Mouse (Mus musculus): ENCODE measurements around the gene Aplnr. TPM values are rescaled to one million over a fixed set of nuclear protein-coding genes. Genes with fewer than 3 reads are reported as not detected.

Gene Aplnr
- 8.9 and 9.7 TPM in 2 replicates for polyA plus RNA-seq (2014; fragmentation: Nextera tagmentation; extraction: Ambion mirVana)

DNA sequence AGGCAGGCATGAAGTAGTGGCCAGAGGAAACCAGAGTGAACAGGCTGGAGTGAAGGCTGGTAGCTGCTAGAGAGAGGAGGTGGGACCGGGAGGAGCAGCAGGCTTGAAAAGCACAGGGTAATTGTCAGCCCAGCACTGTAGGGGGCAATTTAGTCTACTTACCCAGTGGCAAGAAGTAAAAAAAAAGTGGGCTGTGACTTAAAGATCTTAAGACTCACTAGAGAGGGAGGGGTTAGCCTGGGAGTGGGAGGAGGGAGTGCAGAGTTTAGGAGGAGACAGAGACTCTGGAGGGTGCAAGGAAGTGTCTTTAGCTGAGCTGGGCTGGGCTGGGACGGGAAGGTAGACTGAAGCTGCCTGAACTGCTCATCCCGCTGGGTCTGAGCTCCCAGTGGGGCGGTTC, at the start of gene Aplnr:
Aplnr (plus strand) TSS at position 137 of the 400 bp plus-strand sequence.
- WGBS (ENCODE audit: insufficient replicate concordance), result 13% methylated on average over 4 of the region's 4 CpGs
- ATAC-seq (replicated peaks; ENCODE audit: insufficient number of reproducible peaks, low FRiP score, low TSS enrichment), result no peak
- Histone ChIP-seq H3K9ac (ENCODE audit: low read depth, low read length) (no peak within 1 kb of the TSS), H3K27me3 (ENCODE audit: control insufficient read depth, insufficient read depth, low read length) (peaks cover 3% of the 10 kb centered on the region; the same call in 1 of the 2 replicates), H3K4me3 (ENCODE audit: low read depth, low read length) (no peak within 1 kb of the TSS), H3K4me2 (no peak within 1 kb of the TSS), H3K27ac (ENCODE audit: low read depth, low read length) (no peak within 1 kb of the TSS), H3K4me1 (ENCODE audit: control insufficient read depth, insufficient read depth, low read length) (peaks cover 22% of the 10 kb centered on the region), H3K36me3 (ENCODE audit: control insufficient read depth, insufficient read depth, low read length) (no peaks in the 10 kb centered on the region), H3K9me3 (replicated peaks; ENCODE audit: control insufficient read depth, low read length) (no peaks in the 10 kb centered on the region)

DNA sequence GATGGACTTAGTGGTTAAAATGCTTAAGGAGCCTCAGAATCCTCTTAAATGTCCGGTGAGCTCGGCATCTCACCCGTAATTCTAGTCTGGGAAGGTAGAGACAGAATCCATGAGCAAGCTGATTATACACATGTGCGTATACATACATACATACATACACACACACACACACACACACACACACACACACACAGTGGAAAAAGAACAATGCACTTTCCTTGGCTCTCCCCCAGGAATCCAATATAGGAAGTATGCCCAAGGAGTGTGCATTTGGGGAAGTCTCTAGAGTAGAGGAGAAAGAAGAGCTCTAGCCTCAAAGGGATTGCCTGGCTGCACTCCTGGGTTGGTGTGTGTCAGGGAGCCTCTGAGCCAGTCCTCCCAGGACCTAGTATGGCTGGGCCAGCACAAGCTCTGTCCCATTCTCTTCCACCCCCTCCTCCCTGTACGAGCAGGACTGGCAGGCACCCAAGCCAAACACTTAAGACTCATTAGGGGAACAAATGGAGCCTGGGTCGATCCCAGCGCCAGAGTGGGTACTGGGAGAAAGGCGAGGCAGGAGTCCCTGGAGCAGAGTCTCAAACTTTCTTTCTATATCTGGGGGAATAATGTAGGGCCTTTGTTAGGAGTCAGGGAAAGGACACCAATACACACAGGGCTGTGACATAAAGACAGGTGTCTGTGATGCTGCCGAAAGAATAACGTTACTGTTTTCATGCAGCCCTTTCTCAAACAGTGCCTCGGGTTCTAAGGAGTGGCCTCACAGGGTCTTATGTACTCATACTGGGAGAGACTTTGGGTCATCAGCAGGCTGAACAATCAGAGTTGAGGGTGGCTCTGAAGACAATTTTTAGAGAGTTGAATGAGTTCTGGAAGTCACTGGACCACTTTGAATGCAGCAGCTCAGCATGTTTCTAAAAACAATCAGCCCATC, 47.0 kb upstream of the Aplnr start:
- no peaks in the 10 kb centered on the region for H3K4me1 ChIP-seq (ENCODE audit: control insufficient read depth, insufficient read depth, low read length)

DNA sequence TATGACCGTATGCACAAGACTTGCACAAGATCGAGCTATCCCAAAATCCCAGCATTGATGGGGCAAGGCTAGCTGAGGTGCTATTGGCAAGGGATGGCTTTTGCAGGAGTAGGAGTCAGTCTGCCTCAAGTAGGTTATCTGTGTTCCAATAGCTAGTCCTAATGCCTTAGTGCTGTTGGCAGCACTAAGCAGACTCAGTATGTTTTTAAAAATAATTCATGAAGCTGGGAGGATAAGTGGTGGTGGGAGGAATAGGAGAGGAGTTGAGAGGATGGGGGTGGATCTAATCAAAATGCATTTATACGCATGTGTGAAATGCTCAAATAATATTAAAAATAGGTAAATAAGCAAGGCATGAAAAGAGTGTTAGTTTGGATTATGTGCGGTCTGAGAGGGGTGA, 44.7 kb upstream of the Aplnr start:
- no peak overlapping the region for H3K4me2 ChIP-seq
- no peaks in the 10 kb centered on the region for H3K4me1 ChIP-seq (ENCODE audit: control insufficient read depth, insufficient read depth, low read length)
- no peaks in the 10 kb centered on the region for H3K9me3 ChIP-seq (replicated peaks; ENCODE audit: control insufficient read depth, low read length)
- H3K9ac ChIP-seq (ENCODE audit: low read depth, low read length), result no peak overlapping the region
- no peak for ATAC-seq (replicated peaks; ENCODE audit: insufficient number of reproducible peaks, low FRiP score, low TSS enrichment)
- 82% methylated on average over 4 of the region's 4 CpGs for WGBS (ENCODE audit: insufficient replicate concordance)
- no peaks in the 10 kb centered on the region for H3K36me3 ChIP-seq (ENCODE audit: control insufficient read depth, insufficient read depth, low read length)
- no peak overlapping the region for H3K27ac ChIP-seq (ENCODE audit: low read depth, low read length)
- H3K4me3 ChIP-seq (ENCODE audit: low read depth, low read length), result no peak overlapping the region
- H3K27me3 ChIP-seq (ENCODE audit: control insufficient read depth, insufficient read depth, low read length), result no peaks in the 10 kb centered on the region

More for the DNA sequence above, 47.0 kb upstream of the Aplnr start:
- no peak; the same call in 1 of the 2 replicates for ATAC-seq (replicated peaks; ENCODE audit: insufficient number of reproducible peaks, low FRiP score, low TSS enrichment)
- H3K27ac ChIP-seq (ENCODE audit: low read depth, low read length), result no peak overlapping the region
- H3K36me3 ChIP-seq (ENCODE audit: control insufficient read depth, insufficient read depth, low read length), result no peaks in the 10 kb centered on the region
- no peak overlapping the region for H3K9ac ChIP-seq (ENCODE audit: low read depth, low read length)
- H3K27me3 ChIP-seq (ENCODE audit: control insufficient read depth, insufficient read depth, low read length), result no peaks in the 10 kb centered on the region
- H3K4me2 ChIP-seq, result no peak overlapping the region
- H3K9me3 ChIP-seq (replicated peaks; ENCODE audit: control insufficient read depth, low read length), result no peaks in the 10 kb centered on the region
- no peak overlapping the region for H3K4me3 ChIP-seq (ENCODE audit: low read depth, low read length)
- 58% methylated on average over 11 of the region's 11 CpGs for WGBS (ENCODE audit: insufficient replicate concordance)

DNA sequence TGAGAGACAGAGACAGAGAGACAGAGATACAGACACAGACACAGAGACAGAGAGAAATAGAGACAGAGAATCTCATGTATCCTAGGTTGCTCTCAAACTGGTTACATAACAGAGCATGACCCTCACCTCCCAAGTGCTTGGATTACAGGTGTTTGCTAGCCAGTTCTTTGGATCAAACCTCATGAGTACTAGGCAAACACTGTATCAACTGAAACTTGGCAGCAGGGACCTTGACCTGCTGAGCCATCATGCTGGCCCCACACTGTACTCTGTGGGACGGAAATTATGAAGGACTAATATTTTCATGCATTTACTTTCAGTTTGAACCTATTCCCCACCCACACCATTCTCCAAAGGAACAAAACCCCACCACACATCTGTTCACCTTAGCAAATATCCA, 42.6 kb upstream of the Aplnr start:
- Histone ChIP-seq H3K36me3 (ENCODE audit: control insufficient read depth, insufficient read depth, low read length) (no peaks in the 10 kb centered on the region), H3K27me3 (ENCODE audit: control insufficient read depth, insufficient read depth, low read length) (no peaks in the 10 kb centered on the region), H3K4me2 (no peak overlapping the region), H3K4me1 (ENCODE audit: control insufficient read depth, insufficient read depth, low read length) (no peaks in the 10 kb centered on the region), H3K27ac (ENCODE audit: low read depth, low read length) (no peak overlapping the region), H3K9me3 (replicated peaks; ENCODE audit: control insufficient read depth, low read length) (no peaks in the 10 kb centered on the region), H3K4me3 (ENCODE audit: low read depth, low read length) (no peak overlapping the region), H3K9ac (ENCODE audit: low read depth, low read length) (no peak overlapping the region)
- 74% methylated on average over 1 of the region's 1 CpGs for WGBS (ENCODE audit: insufficient replicate concordance)
- no peak for ATAC-seq (replicated peaks; ENCODE audit: insufficient number of reproducible peaks, low FRiP score, low TSS enrichment)

DNA sequence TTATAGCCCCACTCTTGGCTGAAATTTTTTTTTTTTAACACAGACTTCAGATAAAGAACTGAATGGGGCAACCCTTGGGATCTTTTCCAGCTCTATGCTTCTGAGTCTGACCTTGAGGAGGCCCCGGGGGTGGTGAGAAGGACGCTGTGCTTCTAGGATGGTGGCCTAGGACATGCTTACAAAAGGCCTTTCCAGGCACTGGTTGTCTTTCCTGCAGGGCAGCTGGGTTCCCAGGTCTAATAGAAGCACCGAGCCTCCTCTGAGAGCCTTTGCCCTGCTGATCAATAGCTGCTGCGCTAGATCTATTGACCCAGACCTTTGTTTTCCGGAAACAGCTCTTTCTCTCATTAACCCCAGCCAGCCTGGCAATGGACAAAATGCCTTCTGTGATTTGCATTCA, 40.1 kb upstream of the Aplnr start:
- H3K27me3 ChIP-seq (ENCODE audit: control insufficient read depth, insufficient read depth, low read length), result no peaks in the 10 kb centered on the region
- H3K9me3 ChIP-seq (replicated peaks; ENCODE audit: control insufficient read depth, low read length), result no peaks in the 10 kb centered on the region
- no peaks in the 10 kb centered on the region for H3K4me1 ChIP-seq (ENCODE audit: control insufficient read depth, insufficient read depth, low read length)
- no peak overlapping the region for H3K4me2 ChIP-seq
- no peak for ATAC-seq (replicated peaks; ENCODE audit: insufficient number of reproducible peaks, low FRiP score, low TSS enrichment)
- H3K36me3 ChIP-seq (ENCODE audit: control insufficient read depth, insufficient read depth, low read length), result no peaks in the 10 kb centered on the region
- no peak overlapping the region for H3K4me3 ChIP-seq (ENCODE audit: low read depth, low read length)
- no peak overlapping the region for H3K9ac ChIP-seq (ENCODE audit: low read depth, low read length)
- no peak overlapping the region for H3K27ac ChIP-seq (ENCODE audit: low read depth, low read length)
- WGBS (ENCODE audit: insufficient replicate concordance), result 64% methylated on average over 5 of the region's 5 CpGs

DNA sequence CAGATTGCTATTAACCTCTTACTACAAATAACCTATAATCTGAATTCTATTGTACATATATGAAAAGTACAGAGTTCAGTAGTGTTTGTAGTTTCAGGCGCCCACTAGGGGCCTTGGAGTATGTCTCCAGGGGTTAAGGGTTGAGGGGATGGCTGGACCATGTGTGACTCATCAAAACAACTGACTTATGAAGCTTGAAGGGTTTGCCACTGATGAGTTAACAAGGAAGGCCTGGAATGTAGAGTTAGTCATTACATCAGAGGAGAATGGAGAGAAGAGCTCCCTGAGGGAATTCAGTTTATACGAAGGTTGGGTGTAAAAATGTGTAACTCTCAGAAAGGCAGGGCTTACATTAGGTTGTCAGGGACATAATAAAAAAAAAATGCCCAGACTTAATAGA, 38.0 kb upstream of the Aplnr start:
- Histone ChIP-seq H3K27ac (ENCODE audit: low read depth, low read length) (peak overlapping the region; percentile 78; the same call in 1 of the 2 replicates), H3K4me1 (ENCODE audit: control insufficient read depth, insufficient read depth, low read length) (no peaks in the 10 kb centered on the region), H3K27me3 (ENCODE audit: control insufficient read depth, insufficient read depth, low read length) (no peaks in the 10 kb centered on the region), H3K9ac (ENCODE audit: low read depth, low read length) (no peak overlapping the region), H3K36me3 (ENCODE audit: control insufficient read depth, insufficient read depth, low read length) (no peaks in the 10 kb centered on the region), H3K9me3 (replicated peaks; ENCODE audit: control insufficient read depth, low read length) (no peaks in the 10 kb centered on the region), H3K4me3 (ENCODE audit: low read depth, low read length) (no peak overlapping the region), H3K4me2 (no peak overlapping the region)
- ATAC-seq (replicated peaks; ENCODE audit: insufficient number of reproducible peaks, low FRiP score, low TSS enrichment), result no peak
- WGBS (ENCODE audit: insufficient replicate concordance), result 83% methylated on average over 2 of the region's 2 CpGs

DNA sequence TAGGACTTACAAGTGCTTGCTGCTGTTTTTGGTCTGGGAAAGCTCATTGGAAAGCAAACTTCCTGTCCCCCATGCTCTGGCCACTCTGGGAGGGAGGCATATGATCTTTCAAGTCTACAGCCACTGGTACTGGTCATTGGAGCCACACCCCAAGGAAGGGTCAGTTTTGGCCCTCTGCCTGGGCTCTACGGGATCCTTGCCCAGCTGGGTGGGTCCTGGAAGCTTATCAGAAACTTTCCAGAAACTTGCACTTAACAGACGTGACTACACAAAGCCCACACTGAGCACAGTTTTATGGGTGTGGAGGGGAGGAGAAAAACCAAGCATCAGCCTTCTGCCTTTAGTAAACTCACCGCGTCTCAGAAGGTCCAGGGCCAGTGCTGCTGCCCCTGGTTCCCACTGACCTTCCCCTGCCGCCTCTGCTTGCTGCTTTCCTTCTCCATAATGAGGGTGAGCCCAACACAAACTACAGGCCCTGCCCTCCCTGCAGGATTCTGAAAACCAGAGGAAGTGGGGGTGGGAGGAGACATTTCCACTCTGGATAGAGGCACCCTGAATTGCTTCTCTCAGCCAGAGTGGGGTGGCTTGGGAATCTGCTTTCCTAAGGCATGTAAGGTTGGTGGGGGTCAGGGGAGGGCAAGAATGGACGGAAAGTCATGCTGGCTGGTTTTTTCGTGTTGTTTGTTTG, 37.1 kb upstream of the Aplnr start:
- H3K4me2 ChIP-seq, result no peak overlapping the region
- H3K4me1 ChIP-seq (ENCODE audit: control insufficient read depth, insufficient read depth, low read length), result no peaks in the 10 kb centered on the region
- no peaks in the 10 kb centered on the region for H3K9me3 ChIP-seq (replicated peaks; ENCODE audit: control insufficient read depth, low read length)
- no peak overlapping the region; the same call in 1 of the 2 replicates for H3K9ac ChIP-seq (ENCODE audit: low read depth, low read length)
- no peaks in the 10 kb centered on the region for H3K27me3 ChIP-seq (ENCODE audit: control insufficient read depth, insufficient read depth, low read length)
- ATAC-seq (replicated peaks; ENCODE audit: insufficient number of reproducible peaks, low FRiP score, low TSS enrichment), result peak; percentile 78
- no peaks in the 10 kb centered on the region for H3K36me3 ChIP-seq (ENCODE audit: control insufficient read depth, insufficient read depth, low read length)
- no peak overlapping the region for H3K4me3 ChIP-seq (ENCODE audit: low read depth, low read length)
- peak overlapping the region; percentile 78 for H3K27ac ChIP-seq (ENCODE audit: low read depth, low read length)
- 42% methylated on average over 7 of the region's 7 CpGs for WGBS (ENCODE audit: insufficient replicate concordance)

DNA sequence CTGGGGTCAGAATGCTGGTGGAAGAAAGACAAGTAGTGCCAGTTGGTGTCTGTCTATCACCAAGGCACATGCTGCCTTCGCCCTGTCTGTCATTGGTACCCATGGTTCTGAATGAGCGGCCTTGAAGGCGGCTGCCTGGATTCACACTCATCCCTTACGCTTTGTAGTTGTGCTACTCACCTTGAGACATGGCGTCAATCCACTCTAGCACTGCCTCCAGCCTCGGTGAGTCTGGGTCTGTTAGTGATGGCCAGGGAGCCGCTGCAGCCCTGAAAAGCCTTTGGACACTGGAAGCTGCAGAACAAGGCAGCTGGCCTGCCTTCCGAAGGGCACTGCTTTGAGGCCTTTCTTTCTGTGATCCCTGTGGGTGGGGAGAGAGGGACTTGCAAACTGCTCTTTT, 32.8 kb upstream of the Aplnr start:
- H3K27me3 ChIP-seq (ENCODE audit: control insufficient read depth, insufficient read depth, low read length), result no peaks in the 10 kb centered on the region
- no peak overlapping the region for H3K4me2 ChIP-seq
- no peak overlapping the region for H3K9ac ChIP-seq (ENCODE audit: low read depth, low read length)
- WGBS (ENCODE audit: insufficient replicate concordance), result 70% methylated on average over 8 of the region's 8 CpGs
- H3K27ac ChIP-seq (ENCODE audit: low read depth, low read length), result no peak overlapping the region
- H3K9me3 ChIP-seq (replicated peaks; ENCODE audit: control insufficient read depth, low read length), result no peaks in the 10 kb centered on the region
- peaks cover 5% of the 10 kb centered on the region; the same call in 1 of the 2 replicates for H3K4me1 ChIP-seq (ENCODE audit: control insufficient read depth, insufficient read depth, low read length)
- ATAC-seq (replicated peaks; ENCODE audit: insufficient number of reproducible peaks, low FRiP score, low TSS enrichment), result no peak
- H3K4me3 ChIP-seq (ENCODE audit: low read depth, low read length), result no peak overlapping the region
- H3K36me3 ChIP-seq (ENCODE audit: control insufficient read depth, insufficient read depth, low read length), result no peaks in the 10 kb centered on the region

All from heart, embryonic 11.5 days (tissue).